Mouse (Mus musculus): ENCODE results near the gene Ddx39. TPM values are rescaled to one million over a fixed set of nuclear protein-coding genes. Genes with fewer than 3 reads are reported as not detected.

Gene Ddx39
- total and polyA plus RNA-seq, 3 experiments, result 77.5 to 226 (median 141) TPM

- peaks cover 49% of the 10 kb centered on the region for H3K4me1 ChIP-seq (ENCODE audit: insufficient read depth, low read depth, low read length)
- no peak overlapping the region for H3K4me3 ChIP-seq (ENCODE audit: low read depth, low read length)
- no peak for TF ChIP-seq GATA1 (IDR thresholded peaks at IDR 0.05; ENCODE audit: borderline replicate concordance, low read length)
- no peak for TF ChIP-seq TAL1 (conservative IDR thresholded peaks at IDR 0.05; ENCODE audit: low read depth, low read length)
- TF ChIP-seq POLR2AphosphoS5 (IDR thresholded peaks at IDR 0.05; ENCODE audit: insufficient replicate concordance, low read depth, low read length), result no peak
- no peak for TF ChIP-seq CTCF (IDR thresholded peaks at IDR 0.05; ENCODE audit: low read depth, low read length)
- no peak for TF ChIP-seq GATA2 (IDR thresholded peaks at IDR 0.05; ENCODE audit: borderline replicate concordance, low read depth, low read length)
- no peak for DNase-seq (ENCODE audit: low spot score)
- no peaks in the 10 kb centered on the region for H3K27me3 ChIP-seq (ENCODE audit: insufficient read depth, low read length)
- ATAC-seq (ENCODE audit: extremely low read depth, insufficient number of reproducible peaks, low FRiP score, poor library complexity, severe bottlenecking), result no peak
- H3K36me3 ChIP-seq (replicated peaks), result no peaks in the 10 kb centered on the region
- peaks cover 4% of the 10 kb centered on the region; the same call in 1 of the 2 replicates for H3K9me3 ChIP-seq (replicated peaks)
Observed at GRCm38 (mm10) chr8:83764717-83765116, 49.7 kb downstream of the Ddx39 start.

GRCm38 (mm10) chr8:83765663-83766062 is 50.7 kb downstream of the Ddx39 start:
- peaks cover 54% of the 10 kb centered on the region for H3K4me1 ChIP-seq (ENCODE audit: insufficient read depth, low read depth, low read length)
- DNase-seq (ENCODE audit: low spot score) (no peak), ATAC-seq (ENCODE audit: extremely low read depth, insufficient number of reproducible peaks, low FRiP score, poor library complexity, severe bottlenecking) (no peak)
- no peak overlapping the region; the same call in 1 of the 2 replicates for H3K4me3 ChIP-seq (ENCODE audit: low read depth, low read length)
- no peaks in the 10 kb centered on the region for H3K27me3 ChIP-seq (ENCODE audit: insufficient read depth, low read length)
- TF ChIP-seq GATA2 (IDR thresholded peaks at IDR 0.05; ENCODE audit: borderline replicate concordance, low read depth, low read length) (no peak), CTCF (IDR thresholded peaks at IDR 0.05; ENCODE audit: low read depth, low read length) (no peak), POLR2AphosphoS5 (IDR thresholded peaks at IDR 0.05; ENCODE audit: insufficient replicate concordance, low read depth, low read length) (no peak), GATA1 (IDR thresholded peaks at IDR 0.05; ENCODE audit: borderline replicate concordance, low read length) (no peak), TAL1 (conservative IDR thresholded peaks at IDR 0.05; ENCODE audit: low read depth, low read length) (no peak)
- H3K9me3 ChIP-seq (replicated peaks), result peaks cover 4% of the 10 kb centered on the region; the same call in 1 of the 2 replicates
- no peaks in the 10 kb centered on the region for H3K36me3 ChIP-seq (replicated peaks)

DNA sequence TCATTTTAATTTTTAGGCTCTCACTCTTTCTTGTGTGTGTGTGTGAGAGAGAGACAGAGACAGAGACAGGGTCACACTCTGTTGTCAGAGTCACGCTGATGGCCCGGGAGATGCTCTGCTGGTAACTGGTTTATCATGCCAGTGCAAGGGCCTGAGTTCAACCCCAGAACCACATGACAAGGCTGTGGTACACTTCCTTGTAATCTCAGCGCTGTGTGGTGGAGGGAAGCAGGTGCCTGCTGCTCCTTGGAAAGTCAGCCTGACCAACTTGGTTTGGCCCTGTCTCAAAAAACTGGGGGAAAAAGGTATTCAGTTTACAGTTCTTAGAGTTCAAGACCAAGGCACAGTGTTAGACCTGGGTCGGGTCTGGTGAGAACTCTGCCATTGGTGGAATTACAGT is 52.5 kb downstream of the Ddx39 start:
- Histone ChIP-seq H3K4me3 (ENCODE audit: low read depth, low read length) (no peak overlapping the region; the same call in 1 of the 2 replicates), H3K36me3 (replicated peaks) (no peaks in the 10 kb centered on the region), H3K27me3 (ENCODE audit: insufficient read depth, low read length) (no peaks in the 10 kb centered on the region), H3K4me1 (ENCODE audit: insufficient read depth, low read depth, low read length) (peaks cover 70% of the 10 kb centered on the region), H3K9me3 (replicated peaks) (peaks cover 4% of the 10 kb centered on the region; the same call in 1 of the 2 replicates)
- no peak for TF ChIP-seq POLR2AphosphoS5 (IDR thresholded peaks at IDR 0.05; ENCODE audit: insufficient replicate concordance, low read depth, low read length)
- no peak for TF ChIP-seq GATA2 (IDR thresholded peaks at IDR 0.05; ENCODE audit: borderline replicate concordance, low read depth, low read length)
- TF ChIP-seq GATA1 (IDR thresholded peaks at IDR 0.05; ENCODE audit: borderline replicate concordance, low read length), result no peak
- TF ChIP-seq CTCF (IDR thresholded peaks at IDR 0.05; ENCODE audit: low read depth, low read length), result no peak
- no peak for TF ChIP-seq TAL1 (conservative IDR thresholded peaks at IDR 0.05; ENCODE audit: low read depth, low read length)
- ATAC-seq (ENCODE audit: extremely low read depth, insufficient number of reproducible peaks, low FRiP score, poor library complexity, severe bottlenecking) (no peak), DNase-seq (ENCODE audit: low spot score) (no peak)

DNA sequence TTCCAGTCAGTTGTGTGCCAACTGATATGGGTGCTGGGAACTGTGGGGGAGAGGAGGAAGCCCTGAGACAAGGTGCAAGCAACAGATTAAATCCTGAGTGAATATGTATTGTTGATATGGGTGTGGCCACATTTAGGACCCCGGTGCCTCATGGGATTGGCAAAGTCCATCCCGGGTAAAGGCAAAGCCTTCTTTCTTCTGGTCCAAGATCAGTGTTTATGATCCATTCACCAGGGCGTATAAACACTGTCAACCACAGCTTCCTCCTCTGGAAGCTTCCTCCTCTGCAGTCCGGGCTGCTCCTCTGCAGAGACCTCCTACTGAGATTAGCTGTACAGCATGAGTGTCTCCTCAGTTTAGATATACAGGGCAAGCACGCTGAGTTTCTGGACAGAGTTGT is 53.5 kb downstream of the Ddx39 start:
- no peaks in the 10 kb centered on the region for H3K36me3 ChIP-seq (replicated peaks)
- peak; percentile 62 for DNase-seq (ENCODE audit: low spot score)
- H3K4me1 ChIP-seq (ENCODE audit: insufficient read depth, low read depth, low read length), result peaks cover 81% of the 10 kb centered on the region
- H3K27me3 ChIP-seq (ENCODE audit: insufficient read depth, low read length), result no peaks in the 10 kb centered on the region
- TF ChIP-seq TAL1 (conservative IDR thresholded peaks at IDR 0.05; ENCODE audit: low read depth, low read length) (peak; percentile 94), GATA2 (IDR thresholded peaks at IDR 0.05; ENCODE audit: borderline replicate concordance, low read depth, low read length) (no peak)
- peaks cover 4% of the 10 kb centered on the region; the same call in 1 of the 2 replicates for H3K9me3 ChIP-seq (replicated peaks)
- peak overlapping the region; percentile 7; the same call in 1 of the 2 replicates for H3K4me3 ChIP-seq (ENCODE audit: low read depth, low read length)
- peak; percentile 69 for ATAC-seq (ENCODE audit: extremely low read depth, insufficient number of reproducible peaks, low FRiP score, poor library complexity, severe bottlenecking)

DNA sequence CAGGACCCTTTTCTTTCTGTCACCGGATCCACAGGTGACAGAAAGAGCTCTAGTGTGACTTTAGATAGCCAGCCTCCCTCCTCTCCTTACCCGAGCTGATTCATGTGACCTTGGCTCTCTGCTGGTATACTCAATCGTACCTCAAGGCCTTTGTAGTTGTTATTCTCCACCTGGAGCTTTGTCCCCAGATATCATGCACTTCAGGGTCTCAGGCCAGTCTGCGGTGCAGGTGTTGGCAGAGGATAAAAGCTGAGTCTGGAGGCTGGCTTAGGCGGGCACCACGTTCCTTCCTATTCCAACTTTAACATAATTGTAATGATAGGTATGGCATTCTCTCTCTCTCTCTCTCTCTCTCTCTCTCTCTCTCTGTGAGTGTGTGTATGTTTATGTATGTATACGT is 54.7 kb downstream of the Ddx39 start:
- Histone ChIP-seq H3K27me3 (ENCODE audit: insufficient read depth, low read length) (no peaks in the 10 kb centered on the region), H3K4me1 (ENCODE audit: insufficient read depth, low read depth, low read length) (peaks cover 86% of the 10 kb centered on the region), H3K9me3 (replicated peaks) (peaks cover 4% of the 10 kb centered on the region; the same call in 1 of the 2 replicates), H3K4me3 (ENCODE audit: low read depth, low read length) (peak overlapping the region; percentile 52; the same call in 1 of the 2 replicates), H3K36me3 (replicated peaks) (no peaks in the 10 kb centered on the region)
- TF ChIP-seq TAL1 (conservative IDR thresholded peaks at IDR 0.05; ENCODE audit: low read depth, low read length), result peak; percentile 61
- TF ChIP-seq POLR2AphosphoS5 (IDR thresholded peaks at IDR 0.05; ENCODE audit: insufficient replicate concordance, low read depth, low read length), result no peak
- DNase-seq (ENCODE audit: low spot score), result no peak
- ATAC-seq (ENCODE audit: extremely low read depth, insufficient number of reproducible peaks, low FRiP score, poor library complexity, severe bottlenecking), result no peak

DNA sequence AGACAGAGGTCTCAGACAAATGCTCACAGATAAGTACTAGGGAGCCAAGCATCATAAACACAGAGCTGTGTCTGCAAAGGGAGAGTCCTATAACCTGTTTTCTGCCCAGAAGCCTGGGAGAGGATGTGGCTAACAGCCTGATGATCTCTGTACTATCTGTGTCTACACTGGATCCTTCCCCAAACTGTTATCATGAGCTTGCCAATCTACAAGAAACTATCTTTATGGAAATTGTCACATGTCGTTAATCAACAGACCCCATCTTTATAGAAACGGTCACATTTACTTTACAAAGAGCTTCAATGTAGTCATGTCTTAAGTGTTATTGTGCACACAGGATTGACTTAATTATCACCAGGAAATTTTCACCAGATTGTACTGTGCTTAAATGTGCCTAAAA is 55.7 kb downstream of the Ddx39 start:
- H3K27me3 ChIP-seq (ENCODE audit: insufficient read depth, low read length), result no peaks in the 10 kb centered on the region
- H3K4me1 ChIP-seq (ENCODE audit: insufficient read depth, low read depth, low read length), result peaks cover 91% of the 10 kb centered on the region
- H3K9me3 ChIP-seq (replicated peaks), result peaks cover 2% of the 10 kb centered on the region; the same call in 1 of the 2 replicates
- DNase-seq (ENCODE audit: low spot score) (peak; percentile 35), ATAC-seq (ENCODE audit: extremely low read depth, insufficient number of reproducible peaks, low FRiP score, poor library complexity, severe bottlenecking) (peak; percentile 56)
- H3K4me3 ChIP-seq (ENCODE audit: low read depth, low read length), result peak overlapping the region; percentile 46; the same call in 1 of the 2 replicates
- no peak for TF ChIP-seq GATA2 (IDR thresholded peaks at IDR 0.05; ENCODE audit: borderline replicate concordance, low read depth, low read length)
- peak; percentile 48; the same call in 1 of the 2 replicates for TF ChIP-seq TAL1 (conservative IDR thresholded peaks at IDR 0.05; ENCODE audit: low read depth, low read length)
- no peaks in the 10 kb centered on the region for H3K36me3 ChIP-seq (replicated peaks)

- Histone ChIP-seq H3K4me1 (ENCODE audit: insufficient read depth, low read depth, low read length) (peaks cover 91% of the 10 kb centered on the region), H3K9me3 (replicated peaks) (peaks cover under 1% of the 10 kb centered on the region; the same call in 1 of the 2 replicates), H3K4me3 (ENCODE audit: low read depth, low read length) (no peak overlapping the region; the same call in 1 of the 2 replicates), H3K36me3 (replicated peaks) (no peaks in the 10 kb centered on the region), H3K27me3 (ENCODE audit: insufficient read depth, low read length) (no peaks in the 10 kb centered on the region)
- ATAC-seq (ENCODE audit: extremely low read depth, insufficient number of reproducible peaks, low FRiP score, poor library complexity, severe bottlenecking) (no peak), DNase-seq (ENCODE audit: low spot score) (no peak)
- TF ChIP-seq TAL1 (conservative IDR thresholded peaks at IDR 0.05; ENCODE audit: low read depth, low read length) (no peak), POLR2AphosphoS5 (IDR thresholded peaks at IDR 0.05; ENCODE audit: insufficient replicate concordance, low read depth, low read length) (no peak)
Observed at GRCm38 (mm10) chr8:83771791-83772190, 56.8 kb downstream of the Ddx39 start.

Measured in G1E (cell line).